Mouse (Mus musculus): ENCODE results near the gene 1700042G07Rik.

- TF ChIP-seq CTCF (IDR thresholded peaks at IDR 0.05; ENCODE audit: borderline replicate concordance, insufficient read depth, low read length) (no peak), POLR2A (IDR thresholded peaks at IDR 0.05; ENCODE audit: low read depth, low read length) (0 out of 2 replicates have a peak, but pooled peaks have one; percentile 40)
Measured at GRCm38 (mm10) chr4:116220071-116220650, 47.0 kb downstream of the 1700042G07Rik start.
